Mouse (Mus musculus) kidney, postnatal 0 days (tissue): ENCODE measurements at regions not wholly inside any gene's neighbourhood (a gene's known extent, or its start where the extent isn't known, plus 50 kb on each side); places are given as distances from the start of the nearest gene placed in this dataset.

Experiments used
- ATAC-seq: fragments of 200-750 bp; cut with Nextera tagmentation; replicated peaks from 2 replicates; pipeline ENCODE4 v1.8.0; 2017; ENCODE audit warnings: low read depth, moderate number of reproducible peaks, moderate TSS enrichment, moderate library complexity; ENCODE audit not compliant: low FRiP score
- DNase-seq: peaks from one replicate; pipeline ENCODE4 v3.0.0-alpha.2; 2016; ENCODE audit warnings: low spot score
- H3K27ac ChIP-seq: fragments of 300-500 bp; sonication (generic); 2 replicates; pipeline ENCODE4 v1.5.1; 2014; ENCODE audit warnings: mild to moderate bottlenecking
- H3K27me3 ChIP-seq: fragments of 300-500 bp; sonication (generic); 2 replicates; pipeline ENCODE4 v1.6.1; 2014; ENCODE audit warnings: low read length, mixed read lengths; ENCODE audit not compliant: insufficient read depth
- H3K36me3 ChIP-seq: fragments of 300-500 bp; sonication (generic); 2 replicates; pipeline ENCODE4 v1.6.1; 2014; ENCODE audit warnings: low read length, mixed read lengths; ENCODE audit not compliant: insufficient read depth
- H3K4me1 ChIP-seq: fragments of 300-500 bp; sonication (generic); replicated peaks from 2 replicates; pipeline ENCODE4 v1.6.1; 2014; ENCODE audit warnings: antibody characterized with exemption, low read length, mixed read lengths; ENCODE audit not compliant: insufficient read depth
- H3K4me2 ChIP-seq: fragments of 300-500 bp; sonication (generic); 2 replicates; pipeline ENCODE4 v1.6.1; 2014; ENCODE audit warnings: mild to moderate bottlenecking, low read length, moderate library complexity, mixed read lengths
- H3K4me3 ChIP-seq: fragments of 300-500 bp; sonication (generic); replicated peaks from 2 replicates; pipeline ENCODE4 v1.5.1; 2014; ENCODE audit warnings: low read depth, low read length
- H3K9ac ChIP-seq: fragments of 300-500 bp; sonication (generic); 2 replicates; pipeline ENCODE4 v1.6.1; 2014; ENCODE audit warnings: low read depth, low read length
- H3K9me3 ChIP-seq: fragments of 300-500 bp; sonication (generic); replicated peaks from 2 replicates; pipeline ENCODE4 v1.6.1; 2016; ENCODE audit warnings: low read length, inconsistent platforms, mixed read lengths
- CTCF ChIP-seq: IDR thresholded peaks from 2 replicates; pipeline ENCODE4 v1.5.1; 2016; ENCODE audit warnings: antibody characterized with exemption, low read depth, mild to moderate bottlenecking, moderate library complexity
- WGBS: fragments of 180-500 bp; shearing (Covaris S2); extraction: QIAGEN DNeasy Blood & Tissue Kit; methylation state at CpG from one replicate; pipeline ENCODE4 v1.1.7; 2014; 5-methylcytosine and 5-hydroxymethylcytosine counted together

- Histone ChIP-seq H3K36me3 (no peaks in the 10 kb centered on the region), H3K4me3 (no peak overlapping the region), H3K4me2 (no peak overlapping the region), H3K27me3 (no peaks in the 10 kb centered on the region), H3K9ac (no peak overlapping the region), H3K9me3 (no peaks in the 10 kb centered on the region), H3K27ac (no peak overlapping the region), H3K4me1 (no peaks in the 10 kb centered on the region; the same call in 1 of the 2 replicates)
- no peak for DNase-seq
- WGBS, result 44% methylated on average over 2 of the region's 2 CpGs
- no peak for ATAC-seq
- TF ChIP-seq CTCF, result no peak
Observed at GRCm38 (mm10) chr10:60925198-60925597, 93.8 kb upstream of the Unc5b start.

GRCm38 (mm10) chr10:60923806-60924205 lies 92.4 kb upstream of the Unc5b start:
- Histone ChIP-seq H3K27me3 (no peaks in the 10 kb centered on the region), H3K4me3 (no peak overlapping the region), H3K36me3 (no peaks in the 10 kb centered on the region), H3K27ac (no peak overlapping the region), H3K9ac (no peak overlapping the region), H3K9me3 (no peaks in the 10 kb centered on the region), H3K4me2 (no peak overlapping the region), H3K4me1 (no peaks in the 10 kb centered on the region; the same call in 1 of the 2 replicates)
- ATAC-seq, result no peak
- no peak for TF ChIP-seq CTCF
- WGBS, result 50% methylated on average over 11 of the region's 11 CpGs
- DNase-seq, result no peak

GRCm38 (mm10) chr10:60920621-60921020 lies 89.2 kb upstream of the Unc5b start:
- ATAC-seq (no peak), DNase-seq (no peak)
- no peaks in the 10 kb centered on the region for H3K9me3 ChIP-seq
- no peak overlapping the region for H3K9ac ChIP-seq
- no peaks in the 10 kb centered on the region for H3K27me3 ChIP-seq
- H3K4me2 ChIP-seq, result no peak overlapping the region
- no peak overlapping the region for H3K27ac ChIP-seq
- H3K36me3 ChIP-seq, result no peaks in the 10 kb centered on the region
- no peak for TF ChIP-seq CTCF
- H3K4me3 ChIP-seq, result no peak overlapping the region
- H3K4me1 ChIP-seq, result no peaks in the 10 kb centered on the region
- 82% methylated on average over 1 of the region's 1 CpGs for WGBS

GRCm38 (mm10) chr10:60918020-60918419 lies 86.6 kb upstream of the Unc5b start:
- WGBS, result 37% methylated on average over 8 of the region's 8 CpGs
- H3K9ac ChIP-seq, result no peak overlapping the region
- no peak for TF ChIP-seq CTCF
- no peak overlapping the region for H3K4me2 ChIP-seq
- H3K9me3 ChIP-seq, result no peaks in the 10 kb centered on the region
- no peaks in the 10 kb centered on the region for H3K36me3 ChIP-seq
- no peaks in the 10 kb centered on the region for H3K27me3 ChIP-seq
- H3K4me1 ChIP-seq, result no peaks in the 10 kb centered on the region
- DNase-seq (no peak), ATAC-seq (no peak)
- no peak overlapping the region for H3K4me3 ChIP-seq
- H3K27ac ChIP-seq, result no peak overlapping the region

- no peaks in the 10 kb centered on the region for H3K36me3 ChIP-seq
- no peak for TF ChIP-seq CTCF
- H3K4me2 ChIP-seq, result no peak overlapping the region
- DNase-seq (peak; percentile 80), ATAC-seq (no peak)
- no peak overlapping the region for H3K9ac ChIP-seq
- no peak overlapping the region for H3K27ac ChIP-seq
- no peak overlapping the region for H3K4me3 ChIP-seq
- no peaks in the 10 kb centered on the region for H3K9me3 ChIP-seq
- 23% methylated on average over 7 of the region's 7 CpGs for WGBS
- H3K27me3 ChIP-seq, result no peaks in the 10 kb centered on the region
- H3K4me1 ChIP-seq, result no peaks in the 10 kb centered on the region
Observed at GRCm38 (mm10) chr10:60914391-60914790, 83.0 kb upstream of the Unc5b start.

- Histone ChIP-seq H3K9me3 (no peaks in the 10 kb centered on the region), H3K9ac (no peak overlapping the region), H3K4me1 (no peaks in the 10 kb centered on the region), H3K4me3 (no peak overlapping the region), H3K36me3 (no peaks in the 10 kb centered on the region), H3K27me3 (no peaks in the 10 kb centered on the region), H3K4me2 (no peak overlapping the region), H3K27ac (no peak overlapping the region)
- WGBS, result 90% methylated on average over 11 of the region's 11 CpGs
- DNase-seq (no peak), ATAC-seq (no peak)
- TF ChIP-seq CTCF, result no peak
Observed at GRCm38 (mm10) chr10:60913456-60913900, 82.1 kb upstream of the Unc5b start.

- 42% methylated on average over 7 of the region's 7 CpGs for WGBS
- ATAC-seq, result no peak
- no peaks in the 10 kb centered on the region for H3K36me3 ChIP-seq
- no peak overlapping the region for H3K9ac ChIP-seq
- no peak for DNase-seq
- no peaks in the 10 kb centered on the region for H3K9me3 ChIP-seq
- H3K4me1 ChIP-seq, result no peaks in the 10 kb centered on the region
- no peak overlapping the region for H3K27ac ChIP-seq
- TF ChIP-seq CTCF, result no peak
- no peak overlapping the region for H3K4me3 ChIP-seq
- no peaks in the 10 kb centered on the region for H3K27me3 ChIP-seq
- H3K4me2 ChIP-seq, result no peak overlapping the region
Observed at GRCm38 (mm10) chr10:60904351-60904750, 73.0 kb upstream of the Unc5b start.
